ENCODE assay signal across 8 mouse cellular contexts in the genomic region with DNA sequence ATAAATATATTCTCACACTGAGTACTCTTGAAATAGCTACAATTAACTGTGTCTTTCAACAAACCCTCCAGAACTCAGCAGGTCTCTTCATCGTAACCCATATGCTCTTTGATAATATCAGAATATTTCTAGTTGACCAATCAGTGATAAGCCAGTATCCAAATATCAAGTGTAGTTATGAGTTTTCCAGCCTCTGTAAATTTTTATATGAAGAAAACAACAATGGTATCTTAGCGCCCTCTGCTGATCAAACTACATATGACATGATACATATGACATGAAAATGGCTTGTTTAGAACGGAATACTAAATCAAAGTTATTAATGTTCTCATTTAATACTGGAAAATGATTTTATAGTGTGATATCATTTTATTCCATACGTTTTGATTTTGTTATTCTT. TPM values are rescaled to one million over a fixed set of nuclear protein-coding genes. Genes with fewer than 3 reads are reported as not detected.
DNase-seq lines count a peak whose midpoint lies in the region.

No protein-coding gene starts in this region.

- peak; percentile 20 for DNase-seq in cerebellum, adult 9-10 months
- DNase-seq in cerebellum, adult 11 months, result no peak
- DNase-seq in layer of hippocampus, adult 9-10 months (ENCODE audit: low spot score), result peak; percentile 3
- DNase-seq in layer of hippocampus, postnatal 36 days, result no peak
- peak; percentile 33 for DNase-seq in Muller cell, postnatal 12 days (ENCODE audit: inconsistent ontology term)
- DNase-seq in hindlimb bud, embryonic 11.5 days (ENCODE audit: extremely low spot score, low read depth, low spot score), result peak; percentile 35
- no peak for DNase-seq in spleen, postnatal 4 days (ENCODE audit: low spot score in 2 of 2)
- DNase-seq in gastrocnemius, postnatal 25 days, result no peak

RNA-seq across cellular contexts. Expression of gene Slc5a7, which starts 44.6 kb away (rescaled TPM):
- under 1 TPM; 0.37 to 0.51 TPM for total RNA-seq in layer of hippocampus, postnatal 36 days (2021)
- total RNA-seq in gastrocnemius, postnatal 25 days (2021), result not detected

Comparison
In these comparisons a context has a peak if more than half of its experiments do, and no peak if none do; other contexts are left out.
1. DNase-seq: peak in cerebellum, adult 9-10 months (single experiment), layer of hippocampus, adult 9-10 months (single experiment), Muller cell, postnatal 12 days (single experiment) and hindlimb bud, embryonic 11.5 days (single experiment); none in cerebellum, adult 11 months (single experiment), layer of hippocampus, postnatal 36 days (0 of 2), spleen, postnatal 4 days (0 of 2) and gastrocnemius, postnatal 25 days (single experiment).